Mouse (Mus musculus): ENCODE results near the gene Tjp1. TPM values are rescaled to one million over a fixed set of nuclear protein-coding genes. Genes with fewer than 3 reads are reported as not detected.

Gene Tjp1
- total and polyA plus RNA-seq, 3 experiments: not detected

DNA sequence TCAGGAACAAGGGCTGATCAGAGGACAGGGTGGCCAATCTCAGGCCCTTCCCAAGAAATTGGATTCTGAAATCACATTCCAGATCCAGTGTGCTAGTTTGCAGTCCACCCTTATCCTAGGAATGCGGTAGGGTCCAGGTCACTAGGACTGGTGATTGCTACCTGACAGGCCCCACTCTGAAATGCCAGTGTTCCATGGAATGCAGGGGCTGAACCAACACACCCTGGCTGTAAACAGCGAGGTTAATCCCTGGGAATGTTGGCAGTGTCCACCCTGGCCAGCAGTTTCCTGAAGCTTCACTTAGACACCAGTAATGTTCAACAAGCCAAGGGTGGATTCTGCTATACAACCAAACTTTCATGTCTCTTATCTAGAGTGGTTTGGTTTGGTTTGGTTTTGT lies 45.4 kb downstream of the Tjp1 start:
- H3K27me3 ChIP-seq (replicated peaks): no peaks in the 10 kb centered on the region
- DNase-seq (ENCODE audit: extremely low read depth): no peak
- H3K4me1 ChIP-seq (ENCODE audit: control insufficient read depth in 1 of 2, insufficient read depth in 2 of 2): peaks cover 0 to 8% of the 10 kb centered on the region in 2 experiments; a peak in 1 of 4 replicates
- H3K9me3 ChIP-seq (replicated peaks; ENCODE audit: low read length): no peaks in the 10 kb centered on the region
- no peaks in the 10 kb centered on the region for H3K36me3 ChIP-seq (replicated peaks in 1 of 2; ENCODE audit: control insufficient read depth in 1 of 2, insufficient read depth in 1 of 2, low read length in 1 of 2)
- no peak overlapping the region for H3K9ac ChIP-seq (ENCODE audit: insufficient read depth, low read depth)
- dilution Hi-C loops (cut with MboI; ENCODE audit: extremely low pct_ligation_motif_present, extremely low pct_unique_long_range_greater_than_20kb, low sequenced_read_pairs): no loop called here
- in situ Hi-C loops (cut with MboI; ENCODE audit: low pct_ligation_motif_present, low pct_unique_long_range_greater_than_20kb, low sequenced_read_pairs): loop anchor here (25.0 kb wide), 1 partner anchor 145 kb away; no protein-coding TSS in a partner anchor
- H3K4me3 ChIP-seq (replicated peaks in 1 of 3; ENCODE audit: low read depth in 2 of 3, low read length in 2 of 3, poor library complexity in 1 of 3): no peak overlapping the region
- no peak for TF ChIP-seq BHLHE40 (IDR thresholded peaks at IDR 0.05; ENCODE audit: low read depth, low read length)
- TF ChIP-seq TCF12 (IDR thresholded peaks at IDR 0.05; ENCODE audit: low read depth, low read length): no peak
- TF ChIP-seq USF2 (conservative IDR thresholded peaks at IDR 0.05; ENCODE audit: low read depth, low read length): no peak
- TF ChIP-seq CHD2 (IDR thresholded peaks at IDR 0.05; ENCODE audit: low read length): no peak
- TF ChIP-seq ZNF384 (IDR thresholded peaks at IDR 0.05; ENCODE audit: low read depth, low read length): no peak
- no peak for TF ChIP-seq NELFE (IDR thresholded peaks at IDR 0.05; ENCODE audit: low read depth, low read length)
- H3K79me2 ChIP-seq (replicated peaks; ENCODE audit: control insufficient read depth, extremely low read depth, insufficient read depth, poor library complexity, severe bottlenecking): no peaks in the 10 kb centered on the region
- H3K27ac ChIP-seq (ENCODE audit: insufficient read depth, low read depth): no peak overlapping the region
- H3K4me2 ChIP-seq (ENCODE audit: insufficient read depth, low read depth, poor library complexity, severe bottlenecking): no peak overlapping the region

DNA sequence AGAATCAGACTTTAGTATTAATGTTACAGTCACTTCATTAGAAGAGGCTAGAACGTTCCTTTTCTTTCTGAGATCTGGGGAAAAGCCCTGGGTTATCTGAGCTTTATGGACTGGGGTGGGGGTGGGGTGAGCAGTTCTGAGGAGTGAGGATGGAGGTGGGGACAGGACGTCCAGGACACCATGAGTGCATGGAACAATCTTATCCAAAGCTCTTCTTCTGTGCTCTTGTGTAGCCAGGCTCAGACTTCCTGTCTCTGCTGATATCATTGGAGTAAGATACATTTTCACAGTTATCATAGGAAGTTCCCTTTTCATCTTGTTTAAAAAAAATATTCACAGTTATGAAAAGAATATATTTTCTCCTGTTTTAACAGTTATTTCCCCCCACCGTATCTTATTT lies 55.5 kb downstream of the Tjp1 start:
- Histone ChIP-seq H3K27ac (ENCODE audit: insufficient read depth, low read depth) (no peak overlapping the region), H3K9ac (ENCODE audit: insufficient read depth, low read depth) (no peak overlapping the region), H3K4me3 (replicated peaks in 1 of 3; ENCODE audit: low read depth in 2 of 3, low read length in 2 of 3, poor library complexity in 1 of 3) (no peak overlapping the region), H3K27me3 (replicated peaks) (peaks cover 2% of the 10 kb centered on the region), H3K4me1 (ENCODE audit: control insufficient read depth in 1 of 2, insufficient read depth in 2 of 2) (no peaks in the 10 kb centered on the region), H3K9me3 (replicated peaks; ENCODE audit: low read length) (peaks cover 2% of the 10 kb centered on the region), H3K79me2 (replicated peaks; ENCODE audit: control insufficient read depth, extremely low read depth, insufficient read depth, poor library complexity, severe bottlenecking) (no peaks in the 10 kb centered on the region), H3K4me2 (ENCODE audit: insufficient read depth, low read depth, poor library complexity, severe bottlenecking) (no peak overlapping the region), H3K36me3 (replicated peaks in 1 of 2; ENCODE audit: control insufficient read depth in 1 of 2, insufficient read depth in 1 of 2, low read length in 1 of 2) (no peaks in the 10 kb centered on the region)
- dilution Hi-C loops (cut with MboI; ENCODE audit: extremely low pct_ligation_motif_present, extremely low pct_unique_long_range_greater_than_20kb, low sequenced_read_pairs) (no loop called here), in situ Hi-C loops (cut with MboI; ENCODE audit: low pct_ligation_motif_present, low pct_unique_long_range_greater_than_20kb, low sequenced_read_pairs) (no loop called here)
- no peak for TF ChIP-seq MAFK (IDR thresholded peaks at IDR 0.05; ENCODE audit: insufficient replicate concordance, low read length)
- no peak for TF ChIP-seq E2F4 (IDR thresholded peaks at IDR 0.05; ENCODE audit: insufficient replicate concordance, low read depth, low read length)
- TF ChIP-seq SMC3 (IDR thresholded peaks at IDR 0.05; ENCODE audit: low read depth, low read length): no peak
- TF ChIP-seq PAX5 (IDR thresholded peaks at IDR 0.05; ENCODE audit: low read length): no peak
- TF ChIP-seq BHLHE40 (IDR thresholded peaks at IDR 0.05; ENCODE audit: low read depth, low read length): no peak
- DNase-seq (ENCODE audit: extremely low read depth): no peak

DNA sequence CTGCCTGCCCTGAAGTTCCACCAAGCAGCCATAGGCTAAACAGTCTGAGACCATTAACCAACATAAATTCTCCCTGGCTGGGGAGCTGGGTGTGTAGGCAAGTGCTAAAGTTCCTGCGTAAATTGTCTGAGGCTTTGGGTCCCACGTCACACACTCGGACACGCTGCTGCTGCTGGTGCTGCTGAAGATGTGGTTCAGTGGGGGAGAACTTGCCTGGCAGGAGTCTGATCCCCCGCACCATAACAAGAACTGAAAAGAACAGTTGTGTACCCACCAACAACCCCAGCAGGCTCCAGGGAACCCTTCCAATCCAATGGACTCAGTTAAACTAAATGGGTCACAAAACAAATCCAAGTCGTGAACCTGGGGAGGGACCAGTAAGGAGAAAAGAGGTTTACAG lies 56.2 kb downstream of the Tjp1 start:
- in situ Hi-C loops (cut with MboI; ENCODE audit: low pct_ligation_motif_present, low pct_unique_long_range_greater_than_20kb, low sequenced_read_pairs): no loop called here
- H3K9ac ChIP-seq (ENCODE audit: insufficient read depth, low read depth): no peak overlapping the region
- no peak overlapping the region for H3K4me2 ChIP-seq (ENCODE audit: insufficient read depth, low read depth, poor library complexity, severe bottlenecking)
- no peak for TF ChIP-seq SMC3 (IDR thresholded peaks at IDR 0.05; ENCODE audit: low read depth, low read length)
- no peak for TF ChIP-seq RCOR1 (conservative IDR thresholded peaks at IDR 0.05; ENCODE audit: low read depth, low read length)
- TF ChIP-seq MAFK (IDR thresholded peaks at IDR 0.05; ENCODE audit: insufficient replicate concordance, low read length): no peak
- TF ChIP-seq E2F4 (IDR thresholded peaks at IDR 0.05; ENCODE audit: insufficient replicate concordance, low read depth, low read length): no peak
- TF ChIP-seq ZC3H11A (IDR thresholded peaks at IDR 0.05; ENCODE audit: low read depth, low read length): no peak
- TF ChIP-seq JUN (IDR thresholded peaks at IDR 0.05; ENCODE audit: insufficient read depth, low read depth, low read length): no peak
- dilution Hi-C loops (cut with MboI; ENCODE audit: extremely low pct_ligation_motif_present, extremely low pct_unique_long_range_greater_than_20kb, low sequenced_read_pairs): no loop called here
- H3K9me3 ChIP-seq (replicated peaks; ENCODE audit: low read length): peaks cover 2% of the 10 kb centered on the region
- H3K27me3 ChIP-seq (replicated peaks): peaks cover 2% of the 10 kb centered on the region
- H3K4me3 ChIP-seq (replicated peaks in 1 of 3; ENCODE audit: low read depth in 2 of 3, low read length in 2 of 3, poor library complexity in 1 of 3): no peak overlapping the region
- DNase-seq (ENCODE audit: extremely low read depth): no peak
- no peak overlapping the region for H3K27ac ChIP-seq (ENCODE audit: insufficient read depth, low read depth)
- no peaks in the 10 kb centered on the region for H3K4me1 ChIP-seq (ENCODE audit: control insufficient read depth in 1 of 2, insufficient read depth in 2 of 2)
- no peaks in the 10 kb centered on the region for H3K79me2 ChIP-seq (replicated peaks; ENCODE audit: control insufficient read depth, extremely low read depth, insufficient read depth, poor library complexity, severe bottlenecking)
- H3K36me3 ChIP-seq (replicated peaks in 1 of 2; ENCODE audit: control insufficient read depth in 1 of 2, insufficient read depth in 1 of 2, low read length in 1 of 2): no peaks in the 10 kb centered on the region
